Mouse (Mus musculus): Measurements from ENCODE around the gene Zfp457. TPM values are rescaled to one million over a fixed set of nuclear protein-coding genes. Genes with fewer than 3 reads are reported as not detected.
A peak's percentile ranks its signal among the peaks of the same experiment; 100 is the strongest.

Gene Zfp457
- 0.90 and 1.1 TPM in 2 replicates for polyA plus RNA-seq (2012; rRNA removed)

GRCm38 (mm10) chr13:67305822-67306672, at the start of gene Zfp457:
Gene Zfp457, minus strand, starts transcription at chr13:67306485.
- no peaks in the 10 kb centered on the region for H3K27me3 ChIP-seq (ENCODE audit: control insufficient read depth, insufficient read depth, low read length)
- peak within 1 kb of the TSS; percentile 83 for H3K4me3 ChIP-seq (ENCODE audit: extremely low read depth, insufficient read depth, insufficient read length)
- peak within 1 kb of the TSS; percentile 59 for H3K27ac ChIP-seq (ENCODE audit: insufficient read depth, low read length)
- TF ChIP-seq CTCF (IDR thresholded peaks at IDR 0.05; ENCODE audit: extremely low read depth, insufficient read depth, insufficient read length, insufficient replicate concordance) (no peak), POLR2A (IDR thresholded peaks at IDR 0.05; ENCODE audit: low read depth, low read length) (peak; percentile 69)
- peak; percentile 78 to 83 for DNase-seq (ENCODE audit: low read depth in 1 of 2, low spot score in 2 of 2)
- no peaks in the 10 kb centered on the region for H3K4me1 ChIP-seq (ENCODE audit: control insufficient read depth, insufficient read depth, insufficient read length)
- WGBS = 7% methylated on average over 16 of the region's 16 CpGs
- no peaks in the 10 kb centered on the region for H3K36me3 ChIP-seq (ENCODE audit: control insufficient read depth, insufficient read depth, low read length)

- H3K36me3 ChIP-seq (ENCODE audit: control insufficient read depth, insufficient read depth, low read length) = no peaks in the 10 kb centered on the region
- no peaks in the 10 kb centered on the region for H3K4me1 ChIP-seq (ENCODE audit: control insufficient read depth, insufficient read depth, insufficient read length)
- no peak for TF ChIP-seq POLR2A (IDR thresholded peaks at IDR 0.05; ENCODE audit: low read depth, low read length)
- no peak for TF ChIP-seq CTCF (IDR thresholded peaks at IDR 0.05; ENCODE audit: extremely low read depth, insufficient read depth, insufficient read length, insufficient replicate concordance)
- no peak for DNase-seq (ENCODE audit: low read depth in 1 of 2, low spot score in 2 of 2)
- H3K4me3 ChIP-seq (ENCODE audit: extremely low read depth, insufficient read depth, insufficient read length) = no peak overlapping the region
- H3K27ac ChIP-seq (ENCODE audit: insufficient read depth, low read length) = no peak overlapping the region
- H3K27me3 ChIP-seq (ENCODE audit: control insufficient read depth, insufficient read depth, low read length) = no peaks in the 10 kb centered on the region
Measured at GRCm38 (mm10) chr13:67351854-67352253, 45.6 kb upstream of the Zfp457 start.

DNA sequence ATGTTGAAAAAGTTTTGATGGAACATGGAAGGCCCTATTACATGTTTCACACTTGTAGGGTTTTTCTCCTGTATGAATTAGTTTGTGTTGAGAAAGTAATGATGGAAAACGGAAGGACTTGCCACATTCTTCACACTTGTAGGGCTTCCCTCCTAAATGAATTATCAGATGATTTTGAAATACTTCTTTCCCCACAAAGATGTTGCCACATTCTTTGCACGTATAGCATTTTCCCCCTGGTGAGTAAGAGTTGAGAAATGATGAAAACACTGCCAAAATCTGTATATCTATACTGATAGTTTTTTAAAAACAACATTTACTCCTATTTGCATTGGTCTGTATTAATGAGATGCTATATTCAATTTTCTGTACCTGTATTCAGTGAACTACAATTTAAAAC, 37.1 kb upstream of the Zfp457 start:
- WGBS = 91% methylated on average over 2 of the region's 2 CpGs
- Histone ChIP-seq H3K27ac (ENCODE audit: insufficient read depth, low read length) (no peak overlapping the region), H3K27me3 (ENCODE audit: control insufficient read depth, insufficient read depth, low read length) (no peaks in the 10 kb centered on the region), H3K4me3 (ENCODE audit: extremely low read depth, insufficient read depth, insufficient read length) (no peak overlapping the region), H3K36me3 (ENCODE audit: control insufficient read depth, insufficient read depth, low read length) (peaks cover 13% of the 10 kb centered on the region), H3K4me1 (ENCODE audit: control insufficient read depth, insufficient read depth, insufficient read length) (no peaks in the 10 kb centered on the region)
- DNase-seq (ENCODE audit: low read depth in 1 of 2, low spot score in 2 of 2) = no peak
- TF ChIP-seq POLR2A (IDR thresholded peaks at IDR 0.05; ENCODE audit: low read depth, low read length) = no peak
- TF ChIP-seq CTCF (IDR thresholded peaks at IDR 0.05; ENCODE audit: extremely low read depth, insufficient read depth, insufficient read length, insufficient replicate concordance) = no peak

GRCm38 (mm10) chr13:67332877-67333276, 26.6 kb upstream of the Zfp457 start:
- Histone ChIP-seq H3K4me1 (ENCODE audit: control insufficient read depth, insufficient read depth, insufficient read length) (no peaks in the 10 kb centered on the region; the same call in 1 of the 2 replicates), H3K27ac (ENCODE audit: insufficient read depth, low read length) (no peak overlapping the region), H3K4me3 (ENCODE audit: extremely low read depth, insufficient read depth, insufficient read length) (peak overlapping the region; percentile 17; the same call in 1 of the 2 replicates), H3K27me3 (ENCODE audit: control insufficient read depth, insufficient read depth, low read length) (no peaks in the 10 kb centered on the region), H3K36me3 (ENCODE audit: control insufficient read depth, insufficient read depth, low read length) (no peaks in the 10 kb centered on the region)
- no peak for TF ChIP-seq CTCF (IDR thresholded peaks at IDR 0.05; ENCODE audit: extremely low read depth, insufficient read depth, insufficient read length, insufficient replicate concordance)
- TF ChIP-seq POLR2A (IDR thresholded peaks at IDR 0.05; ENCODE audit: low read depth, low read length) = no peak
- 70% methylated on average over 1 of the region's 1 CpGs for WGBS
- DNase-seq (ENCODE audit: low read depth in 1 of 2, low spot score in 2 of 2) = no peak

GRCm38 (mm10) chr13:67332019-67332724, 25.9 kb upstream of the Zfp457 start, which contains the start of gene Zfp595:
Gene Zfp595, minus strand, starts transcription at chr13:67332570.
- no peaks in the 10 kb centered on the region for H3K36me3 ChIP-seq (ENCODE audit: control insufficient read depth, insufficient read depth, low read length)
- no peaks in the 10 kb centered on the region for H3K27me3 ChIP-seq (ENCODE audit: control insufficient read depth, insufficient read depth, low read length)
- DNase-seq (ENCODE audit: low read depth in 1 of 2, low spot score in 2 of 2) = peak; percentile 81
- whole genome bisulfite sequencing = 7% methylated on average over 17 of the region's 17 CpGs
- peak within 1 kb of the TSS; percentile 65 for H3K27ac ChIP-seq (ENCODE audit: insufficient read depth, low read length)
- H3K4me3 ChIP-seq (ENCODE audit: extremely low read depth, insufficient read depth, insufficient read length) = peak within 1 kb of the TSS; percentile 73
- peak; percentile 28; the same call in 1 of the 2 replicates for TF ChIP-seq CTCF (IDR thresholded peaks at IDR 0.05; ENCODE audit: extremely low read depth, insufficient read depth, insufficient read length, insufficient replicate concordance)
- TF ChIP-seq POLR2A (IDR thresholded peaks at IDR 0.05; ENCODE audit: low read depth, low read length) = no peak
- H3K4me1 ChIP-seq (ENCODE audit: control insufficient read depth, insufficient read depth, insufficient read length) = no peaks in the 10 kb centered on the region; the same call in 1 of the 2 replicates

GRCm38 (mm10) chr13:67306718-67307117, 433 bp upstream of the Zfp457 start:
- Histone ChIP-seq H3K4me1 (ENCODE audit: control insufficient read depth, insufficient read depth, insufficient read length) (no peaks in the 10 kb centered on the region), H3K36me3 (ENCODE audit: control insufficient read depth, insufficient read depth, low read length) (no peaks in the 10 kb centered on the region), H3K27ac (ENCODE audit: insufficient read depth, low read length) (no peak overlapping the region), H3K4me3 (ENCODE audit: extremely low read depth, insufficient read depth, insufficient read length) (peak overlapping the region; percentile 83; the same call in 1 of the 2 replicates), H3K27me3 (ENCODE audit: control insufficient read depth, insufficient read depth, low read length) (no peaks in the 10 kb centered on the region)
- TF ChIP-seq CTCF (IDR thresholded peaks at IDR 0.05; ENCODE audit: extremely low read depth, insufficient read depth, insufficient read length, insufficient replicate concordance) = no peak
- no peak for TF ChIP-seq POLR2A (IDR thresholded peaks at IDR 0.05; ENCODE audit: low read depth, low read length)
- WGBS = 14% methylated on average over 5 of the region's 5 CpGs
- DNase-seq (ENCODE audit: low read depth in 1 of 2, low spot score in 2 of 2) = no peak

Data from spleen, adult 2 months (tissue).